Mouse (Mus musculus) brain, embryonic 14.5 days (tissue): ENCODE measurements at regions not wholly inside any gene's neighbourhood (a gene's known extent, or its start where the extent isn't known, plus 50 kb on each side); places are given as distances from the start of the nearest gene placed in this dataset.

Source experiments
- CTCF ChIP-seq: fragments of 200-500 bp; IDR thresholded peaks from 2 replicates; pipeline ENCODE4 v1.5.1; 2012; ENCODE audit warnings: inconsistent platforms, mild to moderate bottlenecking, moderate library complexity, borderline replicate concordance; ENCODE audit not compliant: insufficient read depth, insufficient read length; ENCODE audit errors: extremely low read depth
- POLR2A ChIP-seq: fragments of 200-500 bp; IDR thresholded peaks from 2 replicates; pipeline ENCODE4 v1.6.1; 2012; ENCODE audit warnings: mild to moderate bottlenecking, inconsistent platforms, borderline replicate concordance; ENCODE audit not compliant: poor library complexity, insufficient read depth, insufficient read length, severe bottlenecking; ENCODE audit errors: extremely low read depth

DNA sequence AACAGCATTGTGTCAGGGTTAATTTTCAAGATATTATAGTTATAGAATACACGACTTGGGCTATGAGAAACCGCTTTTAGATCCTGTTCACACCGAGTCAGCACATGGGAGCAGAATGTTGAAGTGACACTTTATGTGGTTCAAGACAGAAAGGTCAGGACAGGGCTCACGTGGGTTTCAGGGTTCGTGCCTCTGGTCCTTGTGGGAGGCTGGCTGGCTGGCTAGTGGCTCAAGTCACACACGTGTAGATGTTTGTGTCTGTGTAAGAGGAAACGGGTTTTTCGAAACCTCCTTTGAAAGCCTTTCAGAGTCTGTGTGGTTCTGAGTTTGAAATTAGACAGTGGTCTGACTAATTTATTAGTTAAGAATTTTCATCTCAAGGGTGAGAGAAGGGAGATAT, 255.3 kb downstream of the Foxa2 start:
- TF ChIP-seq CTCF (no peak), POLR2A (no peak)
